Mouse (Mus musculus) left cerebral cortex, postnatal 25 days (tissue): ENCODE data around the gene Stau1. TPM values are rescaled to one million over a fixed set of nuclear protein-coding genes. Genes with fewer than 3 reads are reported as not detected.
"Not testable (repeated sequence)": the region's sequence is repeated elsewhere in the genome, so short reads cannot be mapped to it uniquely, and the experiment has no call there.

ENCODE experiments used
- DNase-seq, 2 experiments: peaks; one replicate each; pipeline ENCODE4 v3.0.0; 2022; ENCODE audit warnings: low spot score in 2 of 2, mixed read lengths in 1 of 2
- intact Hi-C: fragments of 180-260 bp; cut with DNase I; formaldehyde crosslinking; loops from one replicate; pipeline ENCODE4 v1.15.1; 2025
- total RNA-seq, 2 experiments: library from RNA; stranded (reverse); gene quantifications; 2 replicates each; pipeline ENCODE4 v1.2.3; 2021

Gene Stau1
- 10 to 100 TPM; 64.4 to 67.1 TPM for total RNA-seq

DNA sequence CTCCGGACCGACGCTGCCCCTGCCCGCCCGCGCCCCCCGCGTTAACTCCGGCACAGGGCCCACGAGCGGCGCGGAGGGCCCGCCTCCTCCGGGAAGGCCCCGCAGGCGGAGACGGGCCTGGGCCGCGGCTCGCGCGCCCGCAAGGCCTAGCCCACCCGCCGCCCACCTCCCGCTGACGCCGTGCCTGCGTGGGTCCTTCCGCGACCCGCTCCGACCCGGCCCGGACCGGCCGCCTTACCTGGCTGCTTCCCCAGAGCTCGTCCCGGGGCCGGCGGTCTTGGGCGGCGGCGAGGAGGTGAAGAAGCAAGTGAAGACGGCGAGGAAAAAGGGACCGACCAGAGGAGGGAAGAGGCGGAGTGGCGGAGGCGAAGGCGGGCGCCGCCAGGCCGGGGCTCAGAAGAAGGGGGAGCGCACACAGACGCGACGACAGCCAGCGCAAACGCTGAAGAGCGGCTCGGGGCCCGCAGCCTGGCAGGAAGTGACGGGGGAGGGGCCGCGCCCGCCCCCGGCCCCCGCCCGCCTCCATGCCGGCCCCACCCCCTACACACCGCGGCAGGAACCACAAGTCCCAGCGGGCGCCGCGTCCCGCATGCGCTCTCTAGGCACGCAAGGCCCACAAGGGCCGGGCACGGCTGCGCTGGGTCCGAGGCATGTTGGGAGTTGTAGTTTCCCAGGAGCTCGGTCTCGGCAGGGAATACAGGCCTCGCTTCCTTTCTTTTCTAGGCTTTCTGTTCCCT is at the start of gene Stau1:
Gene Stau1, minus strand, starts transcription at position 504 of the 737 bp plus-strand sequence.
- intact Hi-C loops: loop anchor here (1.0 kb wide), 1 partner anchor 19 kb away; the partner anchor contains the start of gene Ddx27

DNA sequence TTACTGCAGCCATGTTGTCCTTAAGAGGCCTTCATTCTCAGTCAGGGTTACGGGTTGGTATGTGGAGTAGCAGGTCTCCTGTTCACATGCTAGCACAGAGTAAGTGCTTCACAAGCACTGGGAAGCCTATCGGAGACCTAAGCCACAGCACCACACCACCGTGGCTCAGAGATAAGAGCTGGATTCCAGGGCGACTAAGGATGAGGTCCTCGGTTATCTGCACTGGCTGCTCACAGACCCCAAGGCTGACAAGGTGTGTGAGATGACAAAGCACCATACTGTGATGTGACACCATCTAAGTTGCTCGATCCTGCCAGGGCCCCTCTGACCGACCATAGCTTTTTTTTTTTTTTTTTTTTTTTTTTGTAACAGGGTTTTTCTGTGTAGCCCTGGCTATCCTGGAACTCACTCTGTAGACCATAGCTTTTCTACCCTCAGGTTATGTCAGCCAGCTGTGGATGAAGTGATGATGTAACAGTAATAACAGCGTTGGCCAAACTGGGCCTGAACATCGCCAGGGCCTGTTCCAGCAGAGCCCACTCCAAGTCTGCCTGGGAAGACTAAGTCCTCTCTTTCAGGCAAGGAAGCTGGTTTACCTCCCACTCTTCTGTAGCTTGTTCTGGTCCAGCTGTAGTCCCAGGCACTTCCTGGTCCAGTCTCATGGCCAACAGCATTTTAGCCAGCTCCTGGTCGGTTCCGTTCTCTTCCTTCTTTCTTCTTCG is 47.5 kb upstream of the Stau1 start:
- intact Hi-C loops: no loop called here
- DNase-seq: no peak

More for the DNA sequence above, at the start of gene Stau1:
- DNase-seq: peak; percentile 96 to 98

GRCm38 (mm10) chr2:167039386-167039785 is 43.3 kb upstream of the Stau1 start:
- intact Hi-C loops: no loop called here
- no peak for DNase-seq

GRCm38 (mm10) chr2:167038716-167039115 is 42.6 kb upstream of the Stau1 start:
- no peak for DNase-seq
- intact Hi-C loops: no loop called here

DNA sequence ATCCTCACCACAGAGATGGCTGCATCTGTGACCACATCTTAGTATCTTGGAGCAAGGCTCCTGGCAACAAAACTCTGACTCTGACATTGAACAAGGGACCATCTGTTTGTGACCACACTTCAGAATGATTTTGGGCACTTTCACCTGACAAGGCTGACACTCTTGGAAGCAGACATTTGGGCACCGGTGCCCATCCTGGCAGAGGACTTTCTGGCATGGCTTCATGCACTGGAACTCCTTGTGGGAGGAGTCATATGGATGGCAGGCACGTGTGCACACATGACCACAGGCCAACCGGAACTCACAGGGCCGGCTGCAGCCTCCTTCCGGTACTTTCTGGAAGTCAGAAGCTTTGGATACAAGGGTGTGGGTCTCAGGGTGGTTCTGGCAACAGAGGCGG is 42.2 kb upstream of the Stau1 start:
- no peak for DNase-seq
- intact Hi-C loops: no loop called here

GRCm38 (mm10) chr2:167037710-167038109 is 41.6 kb upstream of the Stau1 start:
- intact Hi-C loops: no loop called here
- DNase-seq: peak in 1 of 2 experiments; percentile 26

GRCm38 (mm10) chr2:167030507-167030906 is 34.4 kb upstream of the Stau1 start:
- intact Hi-C loops: no loop called here

GRCm38 (mm10) chr2:167028553-167028952 is 32.5 kb upstream of the Stau1 start:
- intact Hi-C loops: no loop called here
- no peak for DNase-seq

More at GRCm38 (mm10) chr2:167030507-167030906, 34.4 kb upstream of the Stau1 start:
- no peak for DNase-seq

DNA sequence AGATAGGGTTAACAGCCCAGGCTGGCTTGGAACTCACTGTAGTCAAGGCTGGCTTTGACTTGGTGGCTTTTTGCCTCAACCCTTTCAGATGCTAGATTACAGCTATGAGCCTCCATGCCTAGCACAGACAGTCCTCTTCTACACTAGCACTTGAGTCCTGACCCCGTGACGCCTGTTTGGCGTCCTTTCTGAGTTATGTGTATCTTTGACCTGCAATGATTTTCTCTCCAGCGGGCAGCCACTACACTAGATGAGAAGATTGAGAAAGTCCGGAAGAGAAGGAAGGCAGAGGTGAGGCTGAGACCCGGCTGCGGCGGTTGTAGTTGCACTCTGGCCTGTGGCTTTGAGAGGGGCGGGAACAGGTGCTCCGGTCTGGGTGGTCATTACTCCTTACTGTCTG is 23.3 kb upstream of the Stau1 start:
- intact Hi-C loops: no loop called here
- no peak for DNase-seq

DNA sequence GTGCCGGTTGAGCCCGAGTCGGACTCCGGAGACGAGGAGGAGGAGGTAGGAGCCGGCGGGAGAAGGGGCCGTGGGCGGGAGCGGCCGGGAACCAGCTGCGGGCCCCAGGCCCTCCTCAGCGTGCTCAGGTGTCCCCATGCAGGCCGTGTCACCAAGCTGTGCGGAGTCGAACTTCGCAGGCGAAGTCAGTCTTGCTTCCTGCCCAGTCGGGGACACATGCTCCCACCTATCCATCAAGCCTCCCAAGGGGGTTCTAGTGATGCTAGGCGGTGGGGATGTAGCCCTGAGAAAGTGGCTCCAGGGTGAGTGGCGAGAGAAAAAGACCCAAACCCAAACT is 19.3 kb upstream of the Stau1 start:
- intact Hi-C loops: loop anchor here (1.0 kb wide), 1 partner anchor 19 kb away; the partner anchor contains the start of gene Stau1
- DNase-seq: no peak

DNA sequence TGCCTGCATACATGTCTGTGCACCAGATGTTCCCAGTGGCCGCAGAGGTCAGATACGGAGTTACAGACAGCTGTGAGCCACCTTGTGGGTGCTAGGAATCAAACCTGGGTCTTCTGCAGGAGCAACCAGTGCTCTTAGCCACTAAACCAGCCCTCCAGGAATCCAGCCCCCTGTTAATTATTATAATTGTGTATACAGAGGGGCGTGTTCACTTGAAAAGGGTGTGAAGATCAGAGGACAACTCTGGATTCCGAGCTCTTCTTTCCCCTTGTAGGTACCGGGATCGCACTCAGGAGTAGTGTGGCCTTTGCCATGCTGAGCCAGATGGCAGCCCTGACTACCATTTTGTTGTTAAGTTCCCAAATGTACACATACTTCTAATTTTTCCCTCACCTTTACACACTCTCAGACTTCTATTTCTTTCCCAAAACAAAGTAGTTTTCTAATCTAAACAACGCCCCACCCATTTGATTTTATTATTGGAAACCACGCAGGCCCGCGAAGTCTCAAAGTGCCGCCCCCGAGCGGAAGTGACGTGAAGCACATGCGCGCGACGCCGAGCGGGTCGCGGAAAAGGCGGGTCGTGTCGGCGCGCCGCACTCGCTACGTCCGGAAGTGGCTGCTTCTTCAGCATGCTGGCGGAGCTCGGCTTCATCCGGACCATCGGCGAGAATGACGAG is 18.7 kb upstream of the Stau1 start, which contains the start of gene Ddx27:
Gene Ddx27, plus strand, starts transcription at position 492 of the 680 bp plus-strand sequence.
- intact Hi-C loops: loop anchor here (1.0 kb wide), 1 partner anchor 19 kb away; the partner anchor contains the start of gene Stau1

GRCm38 (mm10) chr2:167010546-167010945 is 14.4 kb upstream of the Stau1 start:
- peak in 1 of 2 experiments; percentile 57 for DNase-seq
- intact Hi-C loops: no loop called here

More for the DNA sequence above, 18.7 kb upstream of the Stau1 start, which contains the start of gene Ddx27:
- peak; percentile 94 to 96 for DNase-seq

DNA sequence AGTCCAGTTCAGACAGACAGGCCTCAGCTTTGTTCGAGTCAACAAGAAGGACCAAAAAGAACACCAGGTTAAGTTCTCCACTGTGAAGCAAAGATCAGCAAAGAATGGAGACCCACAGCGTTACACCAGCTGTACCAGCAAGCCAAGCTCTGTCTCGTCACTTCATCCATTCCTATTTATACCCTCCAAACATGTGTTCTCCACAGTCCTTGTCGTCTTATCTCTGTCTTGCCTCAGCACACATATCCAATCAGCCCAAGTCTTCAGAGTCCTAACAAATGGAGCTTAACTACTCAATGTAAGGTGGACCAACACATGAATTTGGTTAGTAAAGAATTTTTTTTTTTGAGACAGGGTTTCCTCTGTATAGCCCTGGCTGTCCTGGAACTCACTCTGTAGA is 13.4 kb upstream of the Stau1 start:
- intact Hi-C loops: no loop called here
- no peak for DNase-seq

DNA sequence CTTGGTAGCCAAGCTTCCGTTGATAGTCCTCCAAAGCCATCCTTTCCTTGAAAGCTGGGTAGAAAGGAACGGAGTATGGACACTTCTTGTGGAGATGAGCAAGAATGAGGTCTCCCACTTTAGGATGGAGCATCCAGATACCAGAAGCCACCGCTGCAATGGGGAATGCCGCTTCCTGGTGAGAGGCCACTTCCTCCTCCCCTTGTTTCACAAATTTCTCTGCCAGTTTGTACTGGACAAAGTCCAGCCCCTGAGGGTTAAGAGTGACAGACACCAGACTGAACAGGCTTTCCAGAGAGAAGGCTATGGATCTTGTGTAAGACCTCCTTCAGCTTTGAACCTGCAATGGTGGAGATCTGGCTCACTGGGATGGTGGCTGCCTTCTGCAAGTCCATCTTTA is 11.5 kb upstream of the Stau1 start:
- DNase-seq, intact Hi-C loops: not testable (repeated sequence)

DNA sequence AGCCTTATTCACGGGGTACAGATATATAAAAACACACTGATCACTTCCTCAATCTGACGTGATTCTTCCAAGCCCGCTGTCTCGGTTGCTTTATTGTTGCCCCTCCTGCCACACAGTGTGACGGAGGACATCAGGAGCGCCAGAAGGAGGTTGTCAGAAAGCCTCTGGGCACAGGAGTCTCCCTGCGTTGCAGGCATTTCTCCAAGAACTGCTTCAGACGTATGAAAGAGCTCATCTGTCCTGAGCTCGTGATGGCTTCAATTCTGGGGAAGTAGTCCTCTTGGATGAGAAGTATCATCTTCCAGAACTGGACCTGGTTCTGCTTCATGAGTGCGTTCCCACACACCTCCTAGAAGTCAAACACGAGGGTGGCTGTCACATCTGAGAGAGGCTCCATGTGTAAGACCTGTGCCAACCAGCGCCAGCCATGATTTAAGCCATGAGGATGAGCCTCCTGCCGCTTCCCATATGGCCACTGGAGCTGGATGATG is 10.9 kb upstream of the Stau1 start:
- intact Hi-C loops: no loop called here
- DNase-seq: peak in 1 of 2 experiments; percentile 52

DNA sequence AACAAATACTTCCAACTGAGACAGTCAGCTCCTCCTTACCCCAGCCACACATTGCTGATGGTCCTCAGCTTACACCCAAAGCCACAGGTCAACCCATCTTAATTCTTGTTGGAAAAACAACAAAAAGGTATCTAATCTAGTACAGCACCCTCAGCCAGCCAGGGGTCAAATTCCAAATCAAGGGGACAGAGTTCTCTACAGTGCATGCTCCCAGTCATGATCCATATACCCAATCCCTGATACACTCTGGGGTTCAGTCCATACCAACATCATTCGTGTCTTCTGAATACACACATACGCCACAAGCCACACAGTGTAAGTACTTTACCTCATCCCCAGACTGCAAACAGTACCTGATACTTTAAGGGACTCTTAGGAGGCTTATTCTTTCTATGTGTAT is 10.3 kb upstream of the Stau1 start:
- intact Hi-C loops: no loop called here
- no peak for DNase-seq

DNA sequence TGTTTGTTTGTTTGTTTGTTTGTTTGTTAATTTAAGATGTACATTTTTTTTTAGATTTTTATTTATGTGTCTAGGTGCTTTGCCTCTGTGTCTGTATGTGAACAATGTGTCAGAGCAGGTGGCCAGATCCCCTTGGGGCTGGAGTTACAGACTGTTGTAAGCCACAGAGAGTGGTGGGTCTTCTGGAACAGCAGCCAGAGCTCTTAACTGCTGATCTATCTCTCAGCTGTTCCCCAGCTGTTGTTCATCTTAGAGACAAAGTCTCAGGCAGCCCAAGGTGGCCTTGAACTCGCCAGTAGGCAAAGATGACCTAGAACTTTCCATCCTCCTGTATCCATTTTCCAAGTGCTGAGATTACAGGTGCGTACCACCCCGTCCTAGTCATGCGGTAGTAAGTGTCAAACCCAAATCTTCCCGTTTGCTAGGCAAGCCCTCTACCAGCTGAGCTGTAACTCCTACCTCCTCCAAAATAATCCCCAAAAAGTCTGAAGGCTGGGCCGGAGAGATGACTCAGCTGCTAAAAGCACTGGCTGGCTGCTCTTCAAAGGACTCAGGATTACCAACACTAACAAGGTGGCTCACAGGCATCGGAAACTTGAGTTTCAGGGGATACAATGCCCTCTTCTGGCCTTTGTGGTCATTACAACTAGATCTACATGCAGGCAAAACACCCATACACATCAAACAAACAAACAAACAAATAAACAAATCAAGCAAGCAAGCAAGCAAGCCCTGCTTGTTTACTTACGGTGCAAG is 8.2 kb upstream of the Stau1 start:
- intact Hi-C loops: loop anchor here (2.0 kb wide), 1 partner anchor 47 kb away; no protein-coding TSS in a partner anchor
- peak; percentile 76 to 94 for DNase-seq

- intact Hi-C loops: no loop called here
- no peak for DNase-seq
Observed at GRCm38 (mm10) chr2:167001486-167001885, 5.4 kb upstream of the Stau1 start.

GRCm38 (mm10) chr2:166996533-166996894 is 415 bp upstream of the Stau1 start:
- no peak for DNase-seq
- intact Hi-C loops: loop anchor here (1.0 kb wide), 1 partner anchor 19 kb away; the partner anchor contains the start of gene Ddx27
